Mouse (Mus musculus): ENCODE measurements around the gene Gm17660. TPM values are rescaled to one million over a fixed set of nuclear protein-coding genes. Genes with fewer than 3 reads are reported as not detected.

Gene Gm17660
- total and polyA plus RNA-seq, 3 experiments = not detected

DNA sequence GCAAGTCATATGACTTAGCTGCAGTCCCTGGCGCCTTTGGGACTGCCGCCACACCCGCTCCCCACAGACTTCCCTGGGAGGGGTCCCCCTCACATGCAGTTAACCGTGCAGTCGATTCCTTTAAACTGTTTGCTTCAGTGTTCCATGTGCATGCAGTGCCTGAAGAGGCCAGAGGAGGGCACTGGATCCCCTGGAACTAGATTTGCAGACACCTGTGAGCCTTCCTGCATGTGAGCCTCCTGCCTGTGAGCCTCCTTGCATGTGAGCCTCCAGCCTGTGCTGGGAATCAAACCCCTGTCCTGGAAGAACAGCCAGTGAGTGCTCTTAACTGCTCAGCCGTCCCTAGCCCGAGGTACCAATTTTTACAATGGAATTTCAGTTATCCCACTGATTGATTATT is 8.7 kb downstream of the Gm17660 start:
- no peak for DNase-seq (ENCODE audit: extremely low read depth)
- no peak overlapping the region for H3K27ac ChIP-seq (ENCODE audit: insufficient read depth, low read depth)
- TF ChIP-seq RAD21 (IDR thresholded peaks at IDR 0.05; ENCODE audit: low read depth, low read length) = peak; percentile 45
- no peak for TF ChIP-seq MEF2A (IDR thresholded peaks at IDR 0.05; ENCODE audit: borderline replicate concordance, low read depth, low read length)
- TF ChIP-seq MAZ (IDR thresholded peaks at IDR 0.05; ENCODE audit: low read depth, low read length) = no peak
- TF ChIP-seq RCOR1 (conservative IDR thresholded peaks at IDR 0.05; ENCODE audit: low read depth, low read length) = no peak
- TF ChIP-seq UBTF (IDR thresholded peaks at IDR 0.05; ENCODE audit: low read depth, low read length) = no peak
- 0 out of 2 replicates have a peak, but pooled peaks have one; percentile 40 for TF ChIP-seq BHLHE40 (IDR thresholded peaks at IDR 0.05; ENCODE audit: low read depth, low read length)
- TF ChIP-seq CTCF (conservative IDR thresholded peaks at IDR 0.05 in 1 of 2, IDR thresholded peaks at IDR 0.05 in 1 of 2; ENCODE audit: low read depth in 2 of 2, low read length in 2 of 2) = peak in 1 of 2 experiments; percentile 60; a peak in 2 of 4 replicates
- peak; percentile 36 for TF ChIP-seq SMC3 (IDR thresholded peaks at IDR 0.05; ENCODE audit: low read depth, low read length)
- TF ChIP-seq IRF4 (IDR thresholded peaks at IDR 0.05; ENCODE audit: low read depth, low read length) = no peak
- no peak for TF ChIP-seq KAT2A (IDR thresholded peaks at IDR 0.05; ENCODE audit: insufficient replicate concordance, low read length)
- TF ChIP-seq TBP (conservative IDR thresholded peaks at IDR 0.05; ENCODE audit: low read depth, low read length) = no peak
- no peak for TF ChIP-seq HCFC1 (IDR thresholded peaks at IDR 0.05; ENCODE audit: low read depth, low read length)
- no peak for TF ChIP-seq POLR2A (IDR thresholded peaks at IDR 0.05; ENCODE audit: low read depth, low read length)
- H3K4me2 ChIP-seq (ENCODE audit: insufficient read depth, low read depth, poor library complexity, severe bottlenecking) = no peak overlapping the region
- H3K9ac ChIP-seq (ENCODE audit: insufficient read depth, low read depth) = no peak overlapping the region
- in situ Hi-C loops (cut with MboI; ENCODE audit: low pct_ligation_motif_present, low pct_unique_long_range_greater_than_20kb, low sequenced_read_pairs) = no loop called here
- peaks cover 3% of the 10 kb centered on the region for H3K9me3 ChIP-seq (replicated peaks; ENCODE audit: low read length)
- H3K4me1 ChIP-seq (ENCODE audit: control insufficient read depth in 1 of 2, insufficient read depth in 2 of 2) = peaks cover 0 to 24% of the 10 kb centered on the region in 2 experiments; a peak in 2 of 4 replicates
- no peak overlapping the region for H3K4me3 ChIP-seq (replicated peaks in 1 of 3; ENCODE audit: low read depth in 2 of 3, low read length in 2 of 3, poor library complexity in 1 of 3)
- dilution Hi-C loops (cut with MboI; ENCODE audit: extremely low pct_ligation_motif_present, extremely low pct_unique_long_range_greater_than_20kb, low sequenced_read_pairs) = no loop called here
- no peaks in the 10 kb centered on the region for H3K27me3 ChIP-seq (replicated peaks)
- no peaks in the 10 kb centered on the region for H3K79me2 ChIP-seq (replicated peaks; ENCODE audit: control insufficient read depth, extremely low read depth, insufficient read depth, poor library complexity, severe bottlenecking)
- peaks cover 4 to 14% of the 10 kb centered on the region in 2 experiments for H3K36me3 ChIP-seq (replicated peaks in 1 of 2; ENCODE audit: control insufficient read depth in 1 of 2, insufficient read depth in 1 of 2, low read length in 1 of 2)

DNA sequence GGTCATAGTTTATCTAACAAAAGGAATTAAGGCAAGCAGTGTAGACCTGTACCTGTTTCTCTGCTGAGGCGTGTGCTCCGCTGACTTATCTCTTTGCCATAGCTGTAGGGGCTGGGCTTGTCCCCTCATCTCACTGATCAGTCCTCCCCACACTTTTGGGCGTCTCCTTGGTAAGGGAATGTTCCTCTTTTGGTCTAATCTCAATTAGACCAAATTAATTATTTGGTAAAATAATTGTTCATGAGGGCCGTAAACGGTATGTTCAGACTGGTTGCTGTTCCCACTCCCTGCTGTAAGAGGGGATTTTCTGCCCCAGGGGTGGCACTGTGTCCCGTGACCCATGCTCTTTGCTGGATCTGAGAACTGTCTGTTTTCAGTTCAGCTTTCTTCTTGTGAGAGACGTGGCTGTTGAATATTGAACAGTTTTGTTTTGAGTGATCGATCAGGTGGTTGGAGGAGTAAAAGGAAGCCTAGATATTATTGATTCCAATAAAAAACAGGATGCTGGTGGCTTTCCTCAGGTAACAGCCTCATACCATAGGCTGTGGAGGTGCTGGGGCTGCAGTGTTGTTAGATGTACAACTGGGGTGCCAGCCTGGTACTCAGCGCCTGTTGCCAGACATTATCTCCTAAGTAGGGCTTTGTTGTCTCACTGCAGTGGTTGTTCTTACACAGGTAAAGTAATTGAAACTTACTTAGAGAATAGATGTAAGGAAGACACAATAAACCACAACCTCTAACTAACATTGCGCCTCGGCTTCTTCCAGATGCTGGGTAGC is 14.4 kb downstream of the Gm17660 start:
- H3K36me3 ChIP-seq (replicated peaks in 1 of 2; ENCODE audit: control insufficient read depth in 1 of 2, insufficient read depth in 1 of 2, low read length in 1 of 2) = peaks cover 26 to 62% of the 10 kb centered on the region in 2 experiments
- peak; percentile 66 for DNase-seq (ENCODE audit: extremely low read depth)
- no peak overlapping the region for H3K4me3 ChIP-seq (replicated peaks in 1 of 3; ENCODE audit: low read depth in 2 of 3, low read length in 2 of 3, poor library complexity in 1 of 3)
- TF ChIP-seq EP300 (IDR thresholded peaks at IDR 0.05; ENCODE audit: low read length) (peak; percentile 96), BHLHE40 (IDR thresholded peaks at IDR 0.05; ENCODE audit: low read depth, low read length) (peak; percentile 98), MXI1 (IDR thresholded peaks at IDR 0.05; ENCODE audit: low read depth, low read length) (peak; percentile 25; the same call in 1 of the 2 replicates), MEF2A (IDR thresholded peaks at IDR 0.05; ENCODE audit: borderline replicate concordance, low read depth, low read length) (peak; percentile 69; the same call in 1 of the 2 replicates), ELF1 (IDR thresholded peaks at IDR 0.05; ENCODE audit: low read depth, low read length) (no peak), TBP (conservative IDR thresholded peaks at IDR 0.05; ENCODE audit: low read depth, low read length) (no peak), SIN3A (IDR thresholded peaks at IDR 0.05; ENCODE audit: low read length) (peak; percentile 63; the same call in 1 of the 2 replicates), POLR2AphosphoS2 (IDR thresholded peaks at IDR 0.05; ENCODE audit: low read depth, low read length) (no peak), MYC (IDR thresholded peaks at IDR 0.05; ENCODE audit: low read depth, low read length) (peak; percentile 76; the same call in 1 of the 2 replicates), TCF12 (IDR thresholded peaks at IDR 0.05; ENCODE audit: low read depth, low read length) (peak; percentile 58), SMC3 (IDR thresholded peaks at IDR 0.05; ENCODE audit: low read depth, low read length) (no peak), NELFE (IDR thresholded peaks at IDR 0.05; ENCODE audit: low read depth, low read length) (no peak), CHD2 (IDR thresholded peaks at IDR 0.05; ENCODE audit: low read length) (peak; percentile 74), RCOR1 (conservative IDR thresholded peaks at IDR 0.05; ENCODE audit: low read depth, low read length) (0 out of 2 replicates have a peak, but pooled peaks have one; percentile 42), ZKSCAN1 (IDR thresholded peaks at IDR 0.05; ENCODE audit: borderline replicate concordance, low read depth, low read length) (no peak), USF1 (IDR thresholded peaks at IDR 0.05; ENCODE audit: low read depth, low read length) (peak; percentile 62), ETS1 (conservative IDR thresholded peaks at IDR 0.05; ENCODE audit: low read depth, low read length) (peak; percentile 82), IRF4 (IDR thresholded peaks at IDR 0.05; ENCODE audit: low read depth, low read length) (peak; percentile 98), UBTF (IDR thresholded peaks at IDR 0.05; ENCODE audit: low read depth, low read length) (no peak), JUN (IDR thresholded peaks at IDR 0.05; ENCODE audit: insufficient read depth, low read depth, low read length) (peak; percentile 72), MAZ (IDR thresholded peaks at IDR 0.05; ENCODE audit: low read depth, low read length) (peak; percentile 69; the same call in 1 of the 2 replicates), E2F4 (IDR thresholded peaks at IDR 0.05; ENCODE audit: insufficient replicate concordance, low read depth, low read length) (no peak), USF2 (conservative IDR thresholded peaks at IDR 0.05; ENCODE audit: low read depth, low read length) (peak; percentile 39), POLR2A (IDR thresholded peaks at IDR 0.05; ENCODE audit: low read depth, low read length) (peak; percentile 38; the same call in 1 of the 2 replicates), HCFC1 (IDR thresholded peaks at IDR 0.05; ENCODE audit: low read depth, low read length) (peak; percentile 35; the same call in 1 of the 2 replicates)

More for the DNA sequence above, 14.4 kb downstream of the Gm17660 start:
- H3K4me2 ChIP-seq (ENCODE audit: insufficient read depth, low read depth, poor library complexity, severe bottlenecking) = peak overlapping the region; percentile 58
- H3K27me3 ChIP-seq (replicated peaks) = no peaks in the 10 kb centered on the region
- in situ Hi-C loops (cut with MboI; ENCODE audit: low pct_ligation_motif_present, low pct_unique_long_range_greater_than_20kb, low sequenced_read_pairs) = no loop called here
- H3K9ac ChIP-seq (ENCODE audit: insufficient read depth, low read depth) = no peak overlapping the region
- dilution Hi-C loops (cut with MboI; ENCODE audit: extremely low pct_ligation_motif_present, extremely low pct_unique_long_range_greater_than_20kb, low sequenced_read_pairs) = no loop called here
- H3K27ac ChIP-seq (ENCODE audit: insufficient read depth, low read depth) = peak overlapping the region; percentile 52; the same call in 1 of the 2 replicates
- H3K9me3 ChIP-seq (replicated peaks; ENCODE audit: low read length) = no peaks in the 10 kb centered on the region
- H3K4me1 ChIP-seq (ENCODE audit: control insufficient read depth in 1 of 2, insufficient read depth in 2 of 2) = peaks cover 18 to 25% of the 10 kb centered on the region in 2 experiments
- no peaks in the 10 kb centered on the region for H3K79me2 ChIP-seq (replicated peaks; ENCODE audit: control insufficient read depth, extremely low read depth, insufficient read depth, poor library complexity, severe bottlenecking)

All from CH12.LX (cell line).